Comparison of ENCODE assay signal across 7 mouse cellular contexts in genomic region chr11:69269575-69269974, GRCm38 (mm10). TPM values are rescaled to one million over a fixed set of nuclear protein-coding genes. Genes with fewer than 3 reads are reported as not detected.
DNase-seq lines count a peak whose midpoint lies in the region; ATAC-seq and TF ChIP-seq lines count a peak whose summit lies in the region.

No protein-coding gene starts in this region.

- ATAC-seq in hindbrain, embryonic 16.5 days = no peak
- no peak for ATAC-seq in midbrain, embryonic 14.5 days (ENCODE audit: low FRiP score, low TSS enrichment)

- no peak overlapping the region for H3K9ac ChIP-seq in ES-E14 (ENCODE audit: insufficient read depth, low read depth, low read length, poor library complexity, severe bottlenecking)
- no peak overlapping the region for H3K9ac ChIP-seq in hindbrain, embryonic 16.5 days (ENCODE audit: low read depth, low read length)
- H3K9ac ChIP-seq in midbrain, embryonic 14.5 days (replicated peaks; ENCODE audit: low read length) = no peak overlapping the region

- DNase-seq in ES-E14 (ENCODE audit: low read depth, low spot score) = peak; percentile 62
- DNase-seq in adrenal gland, adult 2 months = peak; percentile 80
- peak; percentile 56 for DNase-seq in embryo, embryonic 11.5 days (ENCODE audit: low read depth, low spot score)
- peak; percentile 70 to 84 for DNase-seq in left cerebral cortex, postnatal 25 days (ENCODE audit: low spot score in 2 of 2)
- DNase-seq in midbrain, embryonic 14.5 days = peak; percentile 92
- peak; percentile 31 to 75 for DNase-seq in spleen, adult 2 months (ENCODE audit: low read depth in 1 of 2, low spot score in 2 of 2)

- no peaks in the 10 kb centered on the region for H3K9me3 ChIP-seq in ES-E14 (ENCODE audit: control insufficient read depth, insufficient read depth, low read depth, low read length)
- H3K9me3 ChIP-seq in hindbrain, embryonic 16.5 days (ENCODE audit: control insufficient read depth, low read length) = no peaks in the 10 kb centered on the region
- no peaks in the 10 kb centered on the region for H3K9me3 ChIP-seq in midbrain, embryonic 14.5 days (ENCODE audit: control insufficient read depth, low read length)

- peak overlapping the region; percentile 29; the same call in 1 of the 2 replicates for H3K4me2 ChIP-seq in hindbrain, embryonic 16.5 days (ENCODE audit: low read length)
- peak overlapping the region; percentile 6; the same call in 1 of the 2 replicates for H3K4me2 ChIP-seq in midbrain, embryonic 14.5 days (ENCODE audit: low read length)

- no peaks in the 10 kb centered on the region for H3K36me3 ChIP-seq in ES-E14 (ENCODE audit: control insufficient read depth, insufficient read depth, low read length, poor library complexity, severe bottlenecking)
- H3K36me3 ChIP-seq in hindbrain, embryonic 16.5 days (ENCODE audit: control insufficient read depth, insufficient read depth, low read length) = no peaks in the 10 kb centered on the region
- no peaks in the 10 kb centered on the region for H3K36me3 ChIP-seq in midbrain, embryonic 14.5 days (ENCODE audit: control insufficient read depth, insufficient read depth, low read length)
- H3K36me3 ChIP-seq in spleen, adult 2 months (ENCODE audit: control insufficient read depth, insufficient read depth, low read length) = no peaks in the 10 kb centered on the region

- no peak overlapping the region for H3K27ac ChIP-seq in ES-E14 (ENCODE audit: insufficient read depth, low read depth, low read length, poor library complexity, severe bottlenecking)
- H3K27ac ChIP-seq in hindbrain, embryonic 16.5 days (ENCODE audit: low read depth, low read length) = no peak overlapping the region
- no peak overlapping the region for H3K27ac ChIP-seq in midbrain, embryonic 14.5 days (replicated peaks; ENCODE audit: low read depth, low read length)
- no peak overlapping the region for H3K27ac ChIP-seq in spleen, adult 2 months (ENCODE audit: insufficient read depth, low read length)

- H3K4me1 ChIP-seq in ES-E14 (ENCODE audit: control insufficient read depth in 2 of 2, insufficient read depth in 2 of 2, low read length in 2 of 2, poor library complexity in 1 of 2) = no peaks in the 10 kb centered on the region
- H3K4me1 ChIP-seq in hindbrain, embryonic 16.5 days (ENCODE audit: control insufficient read depth, insufficient read depth, low read depth, low read length) = peaks cover 12% of the 10 kb centered on the region
- peaks cover 13% of the 10 kb centered on the region; the same call in 1 of the 2 replicates for H3K4me1 ChIP-seq in midbrain, embryonic 14.5 days (ENCODE audit: control insufficient read depth, insufficient read depth, low read length)
- no peaks in the 10 kb centered on the region; the same call in 1 of the 2 replicates for H3K4me1 ChIP-seq in spleen, adult 2 months (ENCODE audit: control insufficient read depth, insufficient read depth, insufficient read length)

- 19% methylated on average over 13 of the region's 13 CpGs for WGBS in hindbrain, embryonic 16.5 days
- WGBS in midbrain, embryonic 14.5 days = 17% methylated on average over 13 of the region's 13 CpGs
- 18% methylated on average over 13 of the region's 13 CpGs for WGBS in spleen, adult 2 months

- TF ChIP-seq CTCF in spleen, adult 2 months (IDR thresholded peaks at IDR 0.05; ENCODE audit: extremely low read depth, insufficient read depth, insufficient read length, insufficient replicate concordance) = peak; percentile 34; the same call in 1 of the 2 replicates

- H3K4me3 ChIP-seq in ES-E14 (ENCODE audit: insufficient read depth in 1 of 2, low read depth in 1 of 2, low read length in 2 of 2, poor library complexity in 1 of 2, severe bottlenecking in 1 of 2) = no peak overlapping the region
- H3K4me3 ChIP-seq in hindbrain, embryonic 16.5 days (ENCODE audit: low read length) = no peak overlapping the region
- H3K4me3 ChIP-seq in midbrain, embryonic 14.5 days (replicated peaks; ENCODE audit: low read depth, low read length) = no peak overlapping the region
- no peak overlapping the region for H3K4me3 ChIP-seq in spleen, adult 2 months (ENCODE audit: extremely low read depth, insufficient read depth, insufficient read length)

- in situ Hi-C loops in ES-E14 (cut with MboI; ENCODE audit: low sequenced_read_pairs in 2 of 2, unreplicated experiment in 2 of 2) = loop anchor here (5.0 to 10.0 kb wide), 3 partner anchors 113 to 245 kb away; no protein-coding TSS in a partner anchor

- no peaks in the 10 kb centered on the region for H3K27me3 ChIP-seq in hindbrain, embryonic 16.5 days (replicated peaks; ENCODE audit: control insufficient read depth, insufficient read depth, low read length)
- H3K27me3 ChIP-seq in midbrain, embryonic 14.5 days (ENCODE audit: control insufficient read depth, insufficient read depth, low read length) = 0 out of 2 replicates have a peak, but pooled peaks cover 5% of the 10 kb centered on the region
- no peaks in the 10 kb centered on the region for H3K27me3 ChIP-seq in spleen, adult 2 months (ENCODE audit: control insufficient read depth, insufficient read depth, low read length)

- intact Hi-C loops in left cerebral cortex, postnatal 25 days (cut with DNase I) = loop anchor here (2.0 kb wide), 1 partner anchor 53 kb away; the partner anchor contains the start of genes Cntrob and Trappc1

- no peak for TF ChIP-seq POLR2A in spleen, adult 2 months (IDR thresholded peaks at IDR 0.05; ENCODE audit: low read depth, low read length)

TF ChIP-seq in ES-E14, 5 proteins besides CTCF, POLR2A, EP300 and RAD21:
- TF ChIP-seq MAFK (IDR thresholded peaks at IDR 0.05; ENCODE audit: insufficient read depth, low read depth, low read length) (no peak), ZC3H11A (IDR thresholded peaks at IDR 0.05; ENCODE audit: borderline replicate concordance, low read depth, low read length) (peak; percentile 35; the same call in 1 of the 2 replicates)

RNA-seq across cellular contexts. Expression of gene Gucy2e, which starts 32.7 kb away (rescaled TPM):
- 0.05 and 0.09 TPM in 2 replicates for total RNA-seq in ES-E14 (2012; rRNA removed)
- not detected for total RNA-seq in adrenal gland, adult 2 months (2021)
- not detected in 2 replicates for polyA plus RNA-seq in adrenal gland, adult 2 months (2012; rRNA removed)
- polyA plus RNA-seq in hindbrain, embryonic 16.5 days (2015; fragmentation: Nextera tagmentation; extraction: Ambion mirVana) = 0.51 and 0.69 TPM in 2 replicates
- total RNA-seq in left cerebral cortex, postnatal 25 days (2021) = under 1 TPM; 0.80 to 0.94 TPM
- polyA plus RNA-seq in midbrain, embryonic 14.5 days (2014; fragmentation: Nextera tagmentation; extraction: Ambion mirVana) = 0.37 and 0.49 TPM in 2 replicates
- 0.02 and 0.04 TPM in 2 replicates for polyA plus RNA-seq in spleen, adult 2 months (2012; rRNA removed)

RNA-seq across cellular contexts. Expression of gene Cntrob, which starts 54.0 kb away (rescaled TPM):
- 23.0 and 27.4 TPM in 2 replicates for total RNA-seq in ES-E14 (2012; rRNA removed)
- total RNA-seq in adrenal gland, adult 2 months (2021) = 1 to 10 TPM; 4.4 to 6.5 TPM
- 5.9 and 6.2 TPM in 2 replicates for polyA plus RNA-seq in adrenal gland, adult 2 months (2012; rRNA removed)
- 15.5 and 16.4 TPM in 2 replicates for polyA plus RNA-seq in hindbrain, embryonic 16.5 days (2015; fragmentation: Nextera tagmentation; extraction: Ambion mirVana)
- 10 to 100 TPM; 14.2 to 18.3 TPM for total RNA-seq in left cerebral cortex, postnatal 25 days (2021)
- polyA plus RNA-seq in midbrain, embryonic 14.5 days (2014; fragmentation: Nextera tagmentation; extraction: Ambion mirVana) = 14.9 and 18.6 TPM in 2 replicates
- 9.2 and 10.9 TPM in 2 replicates for polyA plus RNA-seq in spleen, adult 2 months (2012; rRNA removed)

RNA-seq across cellular contexts. Expression of gene Trappc1, which starts 54.2 kb away (rescaled TPM):
- 44.1 and 62.2 TPM in 2 replicates for total RNA-seq in ES-E14 (2012; rRNA removed)
- total RNA-seq in adrenal gland, adult 2 months (2021) = 10 to 100 TPM; 81.3 to 83.5 TPM
- polyA plus RNA-seq in adrenal gland, adult 2 months (2012; rRNA removed) = 18.4 and 23.4 TPM in 2 replicates
- polyA plus RNA-seq in hindbrain, embryonic 16.5 days (2015; fragmentation: Nextera tagmentation; extraction: Ambion mirVana) = 177 and 185 TPM in 2 replicates
- 10 to 100 TPM; 59.0 to 60.5 TPM for total RNA-seq in left cerebral cortex, postnatal 25 days (2021)
- polyA plus RNA-seq in midbrain, embryonic 14.5 days (2014; fragmentation: Nextera tagmentation; extraction: Ambion mirVana) = 189 and 220 TPM in 2 replicates
- 21.2 and 28.6 TPM in 2 replicates for polyA plus RNA-seq in spleen, adult 2 months (2012; rRNA removed)

RNA-seq across cellular contexts. Expression of gene Kcnab3, which starts 56.5 kb away (rescaled TPM):
- 1.6 and 2.2 TPM in 2 replicates for total RNA-seq in ES-E14 (2012; rRNA removed)
- 10 to 100 TPM in 1 of 2 experiments, 1 to 10 TPM in 1; 6.0 to 10.5 TPM for total RNA-seq in adrenal gland, adult 2 months (2021)
- 9.0 and 12.6 TPM in 2 replicates for polyA plus RNA-seq in adrenal gland, adult 2 months (2012; rRNA removed)
- polyA plus RNA-seq in hindbrain, embryonic 16.5 days (2015; fragmentation: Nextera tagmentation; extraction: Ambion mirVana) = 4.9 and 6.0 TPM in 2 replicates
- 10 to 100 TPM; 67.1 to 68.0 TPM for total RNA-seq in left cerebral cortex, postnatal 25 days (2021)
- polyA plus RNA-seq in midbrain, embryonic 14.5 days (2014; fragmentation: Nextera tagmentation; extraction: Ambion mirVana) = 4.1 and 4.3 TPM in 2 replicates
- 0.92 and 1.2 TPM in 2 replicates for polyA plus RNA-seq in spleen, adult 2 months (2012; rRNA removed)
